Mouse (Mus musculus): ENCODE data around the gene Scaf1.

Scaf1 gene

GRCm38 (mm10) chr7:44953561-44953960, 62.6 kb downstream of the Scaf1 start:
- DNase-seq, result no peak
